Mouse (Mus musculus) MEL (cell line): ENCODE data around the gene Tead1. TPM values are rescaled to one million over a fixed set of nuclear protein-coding genes. Genes with fewer than 3 reads are reported as not detected.

Source experiments
- DNase-seq: peaks from one replicate; pipeline ENCODE4 v3.0.0; 2011; ENCODE audit warnings: low read depth, low spot score
- H3K27ac ChIP-seq: 2 replicates; pipeline ENCODE4 v1.5.1; 2012; ENCODE audit warnings: low read depth, mild to moderate bottlenecking, control low read depth, low read length, moderate library complexity; ENCODE audit not compliant: control insufficient read depth
- H3K27me3 ChIP-seq, 2 experiments: fragments of 150-350 bp in 1 of 2; sonication (generic) in 1 of 2; 2 replicates each; pipeline ENCODE4 v1.6.1; 2012; ENCODE audit warnings: low read length in 2 of 2, mild to moderate bottlenecking in 2 of 2, improper control_type of control experiment in 1 of 2, moderate library complexity in 1 of 2; ENCODE audit not compliant: insufficient read depth in 2 of 2, control insufficient read depth in 1 of 2
- H3K36me3 ChIP-seq, 2 experiments: 2 replicates each; pipeline ENCODE4 v1.6.1; 2012 to 2014; ENCODE audit warnings: low read length in 2 of 2, improper control_type of control experiment in 1 of 2, inconsistent platforms in 1 of 2, mild to moderate bottlenecking in 1 of 2; ENCODE audit not compliant: insufficient read depth in 2 of 2, control insufficient read depth in 1 of 2
- H3K4me1 ChIP-seq, 2 experiments: fragments of 150-350 bp in 1 of 2; sonication (generic) in 1 of 2; 2 replicates each; pipeline ENCODE4 v1.6.1; 2012; ENCODE audit warnings: low read length in 2 of 2, improper control_type of control experiment in 1 of 2, mild to moderate bottlenecking in 1 of 2; ENCODE audit not compliant: insufficient read depth in 2 of 2, control insufficient read depth in 1 of 2
- H3K4me3 ChIP-seq, 2 experiments: fragments of 150-350 bp in 1 of 2; sonication (generic) in 1 of 2; 2 replicates each; pipeline ENCODE4 v1.5.1; 2012; ENCODE audit warnings: low read depth in 2 of 2, low read length in 2 of 2, mild to moderate bottlenecking in 2 of 2, moderate library complexity in 2 of 2, control low read depth in 1 of 2, improper control_type of control experiment in 1 of 2; ENCODE audit not compliant: control insufficient read depth in 1 of 2, insufficient read depth in 1 of 2
- H3K79me2 ChIP-seq: 2 replicates; pipeline ENCODE4 v1.6.1; 2012; ENCODE audit warnings: mild to moderate bottlenecking, low read length, moderate library complexity; ENCODE audit not compliant: control insufficient read depth, poor library complexity, insufficient read depth
- H3K9ac ChIP-seq: 2 replicates; pipeline ENCODE4 v1.6.1; 2012; ENCODE audit warnings: low read depth, mild to moderate bottlenecking, control low read depth, low read length, moderate library complexity; ENCODE audit not compliant: control insufficient read depth, poor library complexity, severe bottlenecking
- H3K9me3 ChIP-seq: fragments of 150-350 bp; sonication (generic); replicated peaks from 2 replicates; pipeline ENCODE4 v1.6.1; 2012; ENCODE audit warnings: mild to moderate bottlenecking, low read length, improper control_type of control experiment, moderate library complexity; ENCODE audit not compliant: insufficient read depth
- BHLHE40 ChIP-seq: IDR thresholded peaks from 2 replicates; pipeline ENCODE4 v1.6.1; 2012; ENCODE audit warnings: low read depth, mild to moderate bottlenecking, inconsistent platforms, low read length, improper control_type of control experiment, borderline replicate concordance
- CTCF ChIP-seq, 3 experiments: IDR thresholded peaks in 2 of 3; conservative IDR thresholded peaks in 1 of 3; 2 replicates each; pipeline ENCODE4 v1.5.1; 2011 to 2012; ENCODE audit warnings: low read length in 3 of 3, low read depth in 2 of 3, mild to moderate bottlenecking in 2 of 3, improper control_type of control experiment in 1 of 3, inconsistent platforms in 1 of 3, mixed read lengths in 1 of 3, moderate library complexity in 1 of 3; ENCODE audit not compliant: control insufficient read depth in 1 of 3, insufficient read depth in 1 of 3, poor library complexity in 1 of 3, severe bottlenecking in 1 of 3
- E2F4 ChIP-seq: IDR thresholded peaks from 2 replicates; pipeline ENCODE4 v1.6.1; 2011; ENCODE audit warnings: low read depth, low read length, improper control_type of control experiment, borderline replicate concordance
- ELF1 ChIP-seq: IDR thresholded peaks from 2 replicates; pipeline ENCODE4 v1.6.1; 2014; ENCODE audit warnings: low read depth, mild to moderate bottlenecking, inconsistent platforms, low read length, improper control_type of control experiment, moderate library complexity
- GATA1 ChIP-seq: IDR thresholded peaks from 2 replicates; pipeline ENCODE4 v1.6.1; 2011; ENCODE audit warnings: low read depth, low read length, improper control_type of control experiment
- KAT2A ChIP-seq: conservative IDR thresholded peaks from 2 replicates; pipeline ENCODE4 v1.6.1; 2012; ENCODE audit warnings: low read depth, low read length, improper control_type of control experiment, inconsistent platforms
- MEF2A ChIP-seq: IDR thresholded peaks from 2 replicates; pipeline ENCODE4 v1.6.1; 2014; ENCODE audit warnings: low read depth, mild to moderate bottlenecking, inconsistent platforms, low read length, improper control_type of control experiment; ENCODE audit not compliant: poor library complexity, insufficient replicate concordance, severe bottlenecking; ENCODE audit errors: extremely low read depth
- MYB ChIP-seq: IDR thresholded peaks from 2 replicates; pipeline ENCODE4 v1.6.1; 2011; ENCODE audit warnings: mild to moderate bottlenecking, low read depth, low read length, improper control_type of control experiment
- MYC ChIP-seq: IDR thresholded peaks from 2 replicates; pipeline ENCODE4 v1.6.1; 2011; ENCODE audit warnings: low read depth, mild to moderate bottlenecking, low read length, improper control_type of control experiment, moderate library complexity
- POLR2A ChIP-seq, 2 experiments: IDR thresholded peaks; 2 replicates each; pipeline ENCODE4 v1.6.1; 2011 to 2012; ENCODE audit warnings: low read length in 2 of 2, mild to moderate bottlenecking in 2 of 2, control low read depth in 1 of 2, improper control_type of control experiment in 1 of 2, low read depth in 1 of 2, moderate library complexity in 1 of 2; ENCODE audit not compliant: control insufficient read depth in 1 of 2, insufficient read depth in 1 of 2, poor library complexity in 1 of 2
- RAD21 ChIP-seq: IDR thresholded peaks from 2 replicates; pipeline ENCODE4 v1.6.1; 2011; ENCODE audit warnings: mild to moderate bottlenecking, low read depth, low read length, improper control_type of control experiment
- RCOR1 ChIP-seq: IDR thresholded peaks from 2 replicates; pipeline ENCODE4 v1.6.1; 2012; ENCODE audit warnings: low read depth, mild to moderate bottlenecking, inconsistent platforms, low read length, improper control_type of control experiment
- SIN3A ChIP-seq: IDR thresholded peaks from 2 replicates; pipeline ENCODE4 v1.6.1; 2012; ENCODE audit warnings: low read length, improper control_type of control experiment, inconsistent platforms
- SMC3 ChIP-seq: IDR thresholded peaks from 2 replicates; pipeline ENCODE4 v1.6.1; 2011; ENCODE audit warnings: low read depth, low read length, improper control_type of control experiment
- TAL1 ChIP-seq: IDR thresholded peaks from 2 replicates; pipeline ENCODE4 v1.6.1; 2012; ENCODE audit warnings: mild to moderate bottlenecking, inconsistent platforms, low read length, moderate library complexity, mixed read lengths
- TBP ChIP-seq: IDR thresholded peaks from 2 replicates; pipeline ENCODE4 v1.8.0; 2011; ENCODE audit warnings: low read depth, low read length, improper control_type of control experiment
- TCF12 ChIP-seq: IDR thresholded peaks from 2 replicates; pipeline ENCODE4 v1.6.1; 2014; ENCODE audit warnings: low read depth, mild to moderate bottlenecking, inconsistent platforms, low read length, improper control_type of control experiment, moderate library complexity
- ZC3H11A ChIP-seq: IDR thresholded peaks from 2 replicates; pipeline ENCODE4 v1.6.1; 2012; ENCODE audit warnings: low read depth, mild to moderate bottlenecking, inconsistent platforms, low read length, improper control_type of control experiment
- ZMIZ1 ChIP-seq: IDR thresholded peaks from 2 replicates; pipeline ENCODE4 v1.6.1; 2012; ENCODE audit warnings: low read depth, mild to moderate bottlenecking, inconsistent platforms, low read length, improper control_type of control experiment, moderate library complexity
- ZNF384 ChIP-seq: IDR thresholded peaks from 2 replicates; pipeline ENCODE4 v1.6.1; 2012; ENCODE audit warnings: low read depth, mild to moderate bottlenecking, inconsistent platforms, low read length, improper control_type of control experiment
- polyA plus RNA-seq, 2 experiments: library from polyadenylated mRNA; stranded (reverse) in 1 of 2; unstranded in 1 of 2; fragments of >175 nt in 1 of 2; fragments of >200 nt in 1 of 2; gene quantifications; 2 replicates each; pipeline versions ENCODE4 v1.2.1 to v1.2.4; 2012; ENCODE audit warnings: low replicate concordance in 2 of 2, low read depth in 1 of 2; ENCODE audit not compliant: insufficient read length in 2 of 2, insufficient read depth in 1 of 2, missing spikeins in 1 of 2
- total RNA-seq: library from RNA; depleted of rRNA; stranded (reverse); fragments of 300-350 nt; gene quantifications from 2 replicates; pipeline ENCODE4 v1.2.3, GENCODE M21; 2012

The Tead1 gene
- total and polyA plus RNA-seq, 3 experiments, result not detected

DNA sequence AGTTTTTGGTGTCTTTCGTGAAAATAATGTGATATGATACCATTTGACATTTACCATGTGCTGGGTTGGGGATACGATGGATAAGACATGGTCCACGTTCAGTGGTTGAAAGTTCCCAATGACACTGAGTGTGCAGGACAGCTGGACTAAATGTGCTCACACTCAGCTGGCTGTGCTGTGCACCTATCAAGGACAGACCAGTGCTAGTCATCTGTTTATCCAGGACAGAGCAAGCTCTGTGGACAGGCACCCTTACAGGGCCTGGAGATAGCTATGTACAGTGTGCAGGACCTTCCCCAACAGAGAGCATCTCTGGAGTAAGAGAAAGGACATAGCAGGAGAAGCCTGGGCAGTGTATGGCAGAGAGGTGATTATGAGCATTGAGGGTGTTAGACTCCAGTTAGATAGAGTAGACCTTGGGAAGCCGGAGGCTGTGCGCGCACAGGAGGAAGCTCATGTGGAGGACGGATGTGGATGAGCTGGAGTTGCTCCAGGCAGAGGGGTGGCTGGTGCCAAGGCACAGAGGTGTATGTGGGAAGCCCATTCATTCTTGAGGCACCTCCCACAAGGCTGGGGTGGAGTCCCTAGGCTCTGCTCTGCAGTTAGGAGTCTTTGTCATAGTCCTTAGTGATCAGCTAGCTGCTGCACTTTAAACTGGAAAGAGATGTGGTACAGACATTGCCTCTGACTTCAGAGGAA lies 31.4 kb downstream of the Tead1 start:
- TF ChIP-seq BHLHE40, result no peak
- no peak for TF ChIP-seq ZMIZ1
- TF ChIP-seq SMC3, result no peak
- no peak for TF ChIP-seq CTCF (IDR thresholded peaks at IDR 0.05 in 2 of 3, conservative IDR thresholded peaks at IDR 0.05 in 1 of 3; ENCODE audit: control insufficient read depth in 1 of 3, insufficient read depth in 1 of 3, low read depth in 2 of 3, low read length in 3 of 3, poor library complexity in 1 of 3, severe bottlenecking in 1 of 3)
- TF ChIP-seq MYC, result no peak
- TF ChIP-seq POLR2A (IDR thresholded peaks at IDR 0.05; ENCODE audit: control insufficient read depth in 1 of 2, insufficient read depth in 1 of 2, low read depth in 1 of 2, low read length in 2 of 2, poor library complexity in 1 of 2), result no peak
- no peak for TF ChIP-seq TAL1
- TF ChIP-seq ZNF384, result no peak
- no peak for TF ChIP-seq MEF2A
- Histone ChIP-seq H3K4me1 (no peaks in the 10 kb centered on the region), H3K36me3 (no peaks in the 10 kb centered on the region), H3K9me3 (no peaks in the 10 kb centered on the region), H3K79me2 (no peaks in the 10 kb centered on the region), H3K27ac (no peak overlapping the region), H3K9ac (no peak overlapping the region), H3K27me3 (no peaks in the 10 kb centered on the region), H3K4me3 (no peak overlapping the region)
- DNase-seq, result no peak

DNA sequence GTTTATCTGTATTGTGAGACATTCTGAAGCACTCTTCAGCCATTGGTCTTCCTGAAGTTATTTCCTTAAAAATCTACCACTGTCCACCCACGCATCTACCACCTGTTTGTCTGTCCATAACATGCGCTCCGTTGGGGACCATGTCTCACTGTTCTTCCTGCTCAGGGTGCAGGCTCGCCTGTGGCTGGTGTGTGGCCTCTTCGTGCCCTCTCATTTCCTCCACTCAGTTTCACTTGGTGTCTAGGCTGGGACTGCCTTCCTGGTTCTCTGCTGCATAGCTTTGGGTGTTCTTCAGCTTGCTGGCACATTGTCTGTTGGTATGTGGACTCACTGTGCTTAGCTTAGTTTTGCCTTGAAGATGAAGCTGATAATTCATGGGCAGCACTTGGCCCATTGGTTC lies 32.9 kb downstream of the Tead1 start:
- H3K9ac ChIP-seq, result no peak overlapping the region
- no peak overlapping the region for H3K27ac ChIP-seq
- H3K27me3 ChIP-seq, result no peaks in the 10 kb centered on the region
- no peak for DNase-seq
- no peaks in the 10 kb centered on the region for H3K9me3 ChIP-seq
- H3K4me1 ChIP-seq, result no peaks in the 10 kb centered on the region
- no peak overlapping the region for H3K4me3 ChIP-seq
- TF ChIP-seq RCOR1 (no peak), ZNF384 (no peak), ZMIZ1 (no peak), MEF2A (no peak), SIN3A (no peak), ELF1 (no peak), ZC3H11A (no peak), POLR2A (IDR thresholded peaks at IDR 0.05; ENCODE audit: control insufficient read depth in 1 of 2, insufficient read depth in 1 of 2, low read depth in 1 of 2, low read length in 2 of 2, poor library complexity in 1 of 2) (no peak), TBP (no peak), MYB (no peak), RAD21 (no peak), KAT2A (no peak), E2F4 (no peak), MYC (no peak), TCF12 (no peak), GATA1 (no peak)
- no peaks in the 10 kb centered on the region for H3K79me2 ChIP-seq
- H3K36me3 ChIP-seq, result no peaks in the 10 kb centered on the region
